Mouse (Mus musculus) midbrain, embryonic 16.5 days (tissue): ENCODE measurements around the gene Stat5a. TPM values are rescaled to one million over a fixed set of nuclear protein-coding genes. Genes with fewer than 3 reads are reported as not detected.

Source experiments
- ATAC-seq: fragments of 200-750 bp; cut with Nextera tagmentation; 2 replicates; pipeline ENCODE4 v1.8.0; 2017; ENCODE audit warnings: moderate TSS enrichment
- H3K27ac ChIP-seq: fragments of 300-500 bp; sonication (generic); 2 replicates; pipeline ENCODE4 v1.5.1; 2014; ENCODE audit warnings: mild to moderate bottlenecking, low read length, mixed read lengths
- H3K27me3 ChIP-seq: fragments of 300-500 bp; sonication (generic); 2 replicates; pipeline ENCODE4 v1.6.1; 2014; ENCODE audit warnings: low read depth, low read length, mixed read lengths; ENCODE audit not compliant: control insufficient read depth, insufficient read depth
- H3K36me3 ChIP-seq: fragments of 300-500 bp; sonication (generic); 2 replicates; pipeline ENCODE4 v1.6.1; 2014; ENCODE audit warnings: mild to moderate bottlenecking, low read length, moderate library complexity, mixed read lengths; ENCODE audit not compliant: control insufficient read depth, insufficient read depth
- H3K4me1 ChIP-seq: fragments of 300-500 bp; sonication (generic); 2 replicates; pipeline ENCODE4 v1.6.1; 2014; ENCODE audit warnings: mild to moderate bottlenecking, low read length, mixed read lengths; ENCODE audit not compliant: control insufficient read depth, insufficient read depth
- H3K4me2 ChIP-seq: fragments of 300-500 bp; sonication (generic); 2 replicates; pipeline ENCODE4 v1.6.1; 2014; ENCODE audit warnings: mild to moderate bottlenecking, low read length, mixed read lengths
- H3K4me3 ChIP-seq: fragments of 300-500 bp; sonication (generic); 2 replicates; pipeline ENCODE4 v1.5.1; 2014; ENCODE audit warnings: low read depth, mild to moderate bottlenecking, low read length, moderate library complexity, mixed read lengths
- H3K9ac ChIP-seq: fragments of 300-500 bp; sonication (generic); 2 replicates; pipeline ENCODE4 v1.6.1; 2014; ENCODE audit warnings: low read depth, low read length, mixed read lengths
- H3K9me3 ChIP-seq: fragments of 300-500 bp; sonication (generic); replicated peaks from 2 replicates; pipeline ENCODE4 v1.6.1; 2014; ENCODE audit warnings: mild to moderate bottlenecking, low read length, mixed read lengths; ENCODE audit not compliant: control insufficient read depth, poor library complexity, severe bottlenecking
- WGBS: fragments of 180-500 bp; shearing (Covaris S2); extraction: QIAGEN DNeasy Blood & Tissue Kit; methylation state at CpG from one replicate; pipeline ENCODE4 v1.1.7; 2014; 5-methylcytosine and 5-hydroxymethylcytosine counted together
- polyA plus RNA-seq: library from polyadenylated mRNA; unstranded; fragments of >200 nt; fragmentation: Nextera tagmentation; extraction: Ambion mirVana; gene quantifications from 2 replicates; pipeline ENCODE4 v1.2.1, GENCODE M21; 2015

Gene Stat5a
- polyA plus RNA-seq, 1 experiment from 2014 or later: 3.2 TPM

DNA sequence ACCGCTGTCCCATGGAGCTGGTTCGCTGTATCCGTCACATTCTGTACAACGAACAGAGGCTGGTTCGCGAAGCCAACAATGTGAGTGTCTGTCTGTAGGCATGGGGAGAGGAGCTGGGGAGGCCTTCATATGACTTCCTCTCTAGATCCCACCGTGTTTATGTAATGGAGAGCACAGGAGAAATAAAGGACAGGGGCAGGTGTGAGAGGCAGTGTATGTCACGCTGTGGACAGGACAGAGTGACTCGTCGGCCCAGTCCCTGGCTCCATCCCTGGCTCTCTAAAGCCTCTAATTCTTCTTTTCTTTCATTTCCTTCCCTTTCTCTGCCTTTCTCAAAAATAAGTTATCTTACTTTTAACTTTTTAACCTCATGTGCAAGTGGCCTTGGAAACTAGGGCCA lies 4.0 kb downstream of the Stat5a start:
- no peak overlapping the region for H3K9ac ChIP-seq
- WGBS: 93% methylated on average over 10 of the region's 10 CpGs
- H3K27ac ChIP-seq: no peak overlapping the region
- H3K9me3 ChIP-seq: no peaks in the 10 kb centered on the region
- H3K4me3 ChIP-seq: no peak overlapping the region
- peaks cover 16% of the 10 kb centered on the region for H3K27me3 ChIP-seq
- no peak for ATAC-seq
- H3K4me1 ChIP-seq: 0 out of 2 replicates have a peak, but pooled peaks cover 4% of the 10 kb centered on the region
- H3K4me2 ChIP-seq: no peak overlapping the region
- H3K36me3 ChIP-seq: no peaks in the 10 kb centered on the region

DNA sequence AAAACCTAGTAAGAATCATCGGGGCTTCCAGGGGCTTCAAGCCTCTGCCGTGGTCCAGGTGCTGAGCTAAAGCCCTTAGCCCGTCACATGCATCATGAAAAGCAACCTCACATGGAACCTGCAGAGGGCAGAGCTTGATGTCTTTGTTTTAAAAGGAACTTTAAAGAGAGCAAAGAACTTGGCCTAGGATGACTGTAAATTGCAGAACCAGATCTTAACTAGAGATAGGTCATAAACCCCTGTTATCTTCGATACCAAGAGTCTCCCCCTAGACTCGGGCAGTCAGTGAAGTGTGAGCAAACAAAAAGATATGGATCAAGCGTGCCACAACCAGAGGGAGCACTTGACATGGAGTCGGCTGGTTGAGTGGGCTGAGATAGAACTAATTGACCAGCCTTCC lies 6.5 kb downstream of the Stat5a start:
- no peaks in the 10 kb centered on the region for H3K9me3 ChIP-seq
- no peak overlapping the region for H3K27ac ChIP-seq
- no peaks in the 10 kb centered on the region for H3K36me3 ChIP-seq
- no peak for ATAC-seq
- 85% methylated on average over 7 of the region's 7 CpGs for WGBS
- 0 out of 2 replicates have a peak, but pooled peaks cover under 1% of the 10 kb centered on the region for H3K4me1 ChIP-seq
- no peak overlapping the region for H3K9ac ChIP-seq
- no peak overlapping the region for H3K4me3 ChIP-seq
- H3K27me3 ChIP-seq: peaks cover 10% of the 10 kb centered on the region
- H3K4me2 ChIP-seq: no peak overlapping the region

GRCm38 (mm10) chr11:100870256-100870967 lies 11.3 kb downstream of the Stat5a start:
- Histone ChIP-seq H3K27ac (no peak overlapping the region), H3K36me3 (no peaks in the 10 kb centered on the region), H3K4me3 (no peak overlapping the region), H3K4me2 (no peak overlapping the region), H3K9ac (no peak overlapping the region), H3K4me1 (no peaks in the 10 kb centered on the region), H3K27me3 (no peaks in the 10 kb centered on the region), H3K9me3 (no peaks in the 10 kb centered on the region)
- no peak for ATAC-seq
- WGBS: 79% methylated on average over 10 of the region's 10 CpGs

DNA sequence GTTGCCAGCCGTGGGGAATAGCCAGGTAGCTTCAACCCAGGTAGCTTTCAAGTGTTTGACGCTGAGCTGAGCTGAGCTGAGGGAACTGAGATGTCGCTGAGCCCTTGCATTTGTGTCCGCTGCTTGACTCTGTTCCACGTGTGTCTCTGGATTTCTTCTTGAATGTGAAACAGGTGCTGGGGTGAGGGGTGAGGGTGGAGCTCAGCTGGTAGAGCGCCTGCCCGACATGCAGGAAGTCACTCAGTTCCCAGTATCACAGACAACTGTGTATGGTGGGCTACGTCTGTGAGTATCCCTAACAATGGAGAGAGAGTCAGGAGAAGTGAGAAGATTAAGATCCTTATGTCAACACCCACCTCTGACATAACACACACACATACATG lies 11.8 kb downstream of the Stat5a start:
- Histone ChIP-seq H3K27ac (no peak overlapping the region), H3K4me2 (no peak overlapping the region), H3K9ac (no peak overlapping the region), H3K4me1 (no peaks in the 10 kb centered on the region), H3K9me3 (no peaks in the 10 kb centered on the region), H3K27me3 (no peaks in the 10 kb centered on the region), H3K36me3 (no peaks in the 10 kb centered on the region), H3K4me3 (no peak overlapping the region)
- whole genome bisulfite sequencing: 80% methylated on average over 8 of the region's 8 CpGs
- no peak for ATAC-seq

DNA sequence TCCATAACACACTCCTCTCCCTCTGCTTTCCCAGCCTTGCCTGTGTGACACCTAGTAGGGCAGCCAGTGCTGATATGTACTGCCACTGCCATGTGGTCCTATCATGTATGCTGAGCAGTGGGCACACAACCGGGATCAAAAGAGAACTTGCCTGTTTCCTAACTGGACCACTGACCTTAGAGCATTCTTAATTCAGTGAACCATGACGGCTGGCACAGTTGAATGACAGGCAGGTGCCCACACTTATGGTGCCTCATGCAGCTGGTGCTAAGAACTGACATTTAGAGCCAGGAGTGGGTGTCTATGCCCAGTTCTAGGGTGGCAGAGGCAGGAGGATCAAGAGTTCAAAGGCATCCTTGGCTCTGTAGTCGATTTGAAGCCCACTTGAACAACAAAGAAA lies 16.6 kb downstream of the Stat5a start:
- ATAC-seq: no peak
- Histone ChIP-seq H3K4me2 (no peak overlapping the region), H3K27ac (no peak overlapping the region), H3K36me3 (no peaks in the 10 kb centered on the region), H3K27me3 (no peaks in the 10 kb centered on the region), H3K4me3 (no peak overlapping the region), H3K9me3 (no peaks in the 10 kb centered on the region), H3K9ac (no peak overlapping the region), H3K4me1 (no peaks in the 10 kb centered on the region)
- WGBS: 81% methylated on average over 3 of the region's 3 CpGs

DNA sequence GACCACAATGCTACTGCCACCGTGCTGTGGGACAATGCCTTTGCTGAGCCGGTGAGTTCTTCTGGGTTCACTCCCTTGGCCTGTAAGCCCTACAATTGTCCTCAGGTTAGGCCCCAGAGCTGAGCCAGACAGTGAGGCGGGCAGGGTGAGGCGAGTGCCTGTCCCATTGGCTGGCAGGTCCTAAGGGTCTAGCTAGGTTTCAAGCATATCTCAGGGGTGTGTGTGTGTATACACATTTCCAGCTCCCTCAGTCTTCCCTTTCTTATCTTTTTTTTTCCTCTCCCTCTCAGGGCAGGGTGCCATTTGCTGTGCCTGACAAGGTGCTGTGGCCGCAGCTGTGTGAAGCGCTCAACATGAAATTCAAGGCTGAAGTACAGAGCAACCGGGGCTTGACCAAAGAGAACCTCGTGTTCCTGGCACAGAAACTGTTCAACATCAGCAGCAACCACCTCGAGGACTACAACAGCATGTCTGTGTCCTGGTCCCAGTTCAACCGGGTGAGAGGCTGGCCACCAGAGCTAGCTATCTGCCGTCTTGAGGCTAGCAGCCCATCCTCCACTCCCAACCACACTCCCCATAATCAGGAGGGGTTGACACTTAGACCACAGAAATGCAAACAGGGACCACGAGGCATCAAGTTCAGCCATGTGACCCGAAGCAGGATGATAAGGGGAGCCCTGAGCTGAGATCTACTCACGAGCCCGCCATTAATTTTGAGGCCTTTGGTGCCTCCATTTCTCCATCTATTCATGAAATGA lies 20.3 kb downstream of the Stat5a start:
- no peak overlapping the region for H3K4me2 ChIP-seq
- H3K36me3 ChIP-seq: no peaks in the 10 kb centered on the region
- no peak overlapping the region for H3K4me3 ChIP-seq
- H3K9ac ChIP-seq: no peak overlapping the region
- H3K27me3 ChIP-seq: no peaks in the 10 kb centered on the region
- no peaks in the 10 kb centered on the region for H3K9me3 ChIP-seq
- no peak overlapping the region for H3K27ac ChIP-seq
- 84% methylated on average over 15 of the region's 15 CpGs for WGBS
- no peak for ATAC-seq
- H3K4me1 ChIP-seq: no peaks in the 10 kb centered on the region

DNA sequence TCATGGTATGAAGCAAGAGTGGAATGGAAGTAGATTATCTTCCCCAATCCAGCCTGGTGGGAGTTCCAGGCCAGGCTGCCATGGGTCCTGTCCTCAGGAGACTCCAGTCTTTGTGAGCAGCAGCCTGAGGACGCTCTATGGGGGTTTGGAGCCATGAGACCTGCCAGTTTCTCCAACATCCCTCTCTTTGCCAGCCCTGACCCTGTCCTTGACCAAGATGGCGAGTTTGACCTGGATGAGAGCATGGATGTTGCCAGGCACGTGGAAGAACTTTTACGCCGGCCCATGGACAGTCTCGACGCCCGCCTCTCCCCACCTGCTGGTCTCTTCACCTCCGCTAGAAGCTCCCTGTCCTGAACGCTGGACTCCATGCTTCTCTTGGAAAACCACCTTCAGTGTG lies 24.5 kb downstream of the Stat5a start:
- ATAC-seq: no peak
- WGBS: 90% methylated on average over 10 of the region's 10 CpGs
- H3K9ac ChIP-seq: no peak overlapping the region
- H3K9me3 ChIP-seq: no peaks in the 10 kb centered on the region
- H3K4me3 ChIP-seq: no peak overlapping the region
- no peak overlapping the region for H3K27ac ChIP-seq
- no peak overlapping the region for H3K4me2 ChIP-seq
- H3K27me3 ChIP-seq: no peaks in the 10 kb centered on the region
- no peaks in the 10 kb centered on the region for H3K4me1 ChIP-seq
- no peaks in the 10 kb centered on the region for H3K36me3 ChIP-seq

GRCm38 (mm10) chr11:100885472-100885871 lies 26.3 kb downstream of the Stat5a start:
- H3K27ac ChIP-seq: no peak overlapping the region
- no peaks in the 10 kb centered on the region for H3K9me3 ChIP-seq
- H3K9ac ChIP-seq: no peak overlapping the region
- H3K27me3 ChIP-seq: no peaks in the 10 kb centered on the region
- no peaks in the 10 kb centered on the region for H3K4me1 ChIP-seq
- H3K4me3 ChIP-seq: no peak overlapping the region
- no peak overlapping the region for H3K4me2 ChIP-seq
- ATAC-seq: no peak
- no peaks in the 10 kb centered on the region for H3K36me3 ChIP-seq

DNA sequence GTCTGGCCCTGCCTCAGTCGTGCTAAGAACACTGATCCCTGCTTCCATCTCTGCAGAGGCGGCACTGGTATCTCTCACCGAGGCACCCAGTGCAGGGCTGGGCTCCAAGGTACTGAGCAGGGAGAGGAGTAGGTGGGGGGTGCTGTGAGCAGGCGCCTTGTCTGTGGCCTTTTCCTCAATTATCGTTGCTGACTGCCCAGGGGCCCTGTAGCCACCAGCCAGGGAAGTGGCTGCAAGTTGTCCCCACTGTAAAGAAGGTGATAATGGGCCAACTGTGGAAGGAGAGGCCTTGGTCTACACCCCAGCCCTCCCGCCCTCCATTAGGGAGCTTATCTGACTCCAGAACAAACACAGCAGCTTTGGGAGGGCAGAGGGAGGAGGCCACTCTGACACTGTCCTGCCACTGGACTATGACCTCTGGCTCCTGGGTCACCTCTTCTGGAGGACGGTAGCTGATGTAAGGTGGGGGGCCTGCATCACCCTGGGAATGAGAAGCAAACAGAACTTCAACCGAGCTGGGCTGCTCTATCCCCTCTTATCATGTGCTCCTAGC lies 27.1 kb downstream of the Stat5a start:
- no peak overlapping the region for H3K9ac ChIP-seq
- no peaks in the 10 kb centered on the region for H3K36me3 ChIP-seq
- no peaks in the 10 kb centered on the region for H3K9me3 ChIP-seq
- no peak overlapping the region for H3K27ac ChIP-seq
- ATAC-seq: no peak
- no peak overlapping the region for H3K4me3 ChIP-seq
- 76% methylated on average over 8 of the region's 8 CpGs for WGBS
- no peaks in the 10 kb centered on the region for H3K4me1 ChIP-seq
- no peaks in the 10 kb centered on the region for H3K27me3 ChIP-seq
- no peak overlapping the region for H3K4me2 ChIP-seq
